Comparison of ENCODE assay signal across 13 mouse cellular contexts in the genomic region with DNA sequence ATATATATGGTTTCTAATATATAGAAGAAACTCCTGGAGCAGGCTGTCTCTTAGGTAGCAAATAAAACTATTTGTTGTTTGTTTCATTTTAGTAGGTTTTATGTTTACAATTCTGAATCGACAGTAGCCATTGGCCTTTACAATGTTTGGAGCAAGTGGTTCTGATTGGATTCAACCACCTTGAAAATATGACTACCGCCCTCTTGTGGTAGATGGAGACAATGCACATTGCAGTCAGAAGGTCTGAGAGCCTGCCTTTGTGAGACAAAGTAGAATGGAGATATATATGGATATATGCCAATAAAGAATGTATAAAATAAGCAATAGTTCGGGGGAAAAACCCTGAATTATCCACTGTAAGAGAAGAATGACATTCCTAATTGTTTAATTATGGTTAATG. TPM values are rescaled to one million over a fixed set of nuclear protein-coding genes. Genes with fewer than 3 reads are reported as not detected.
A peak's percentile ranks its signal among the peaks of the same experiment; 100 is the strongest.
DNase-seq lines count a peak whose midpoint lies in the region; ATAC-seq and TF ChIP-seq lines count a peak whose summit lies in the region.
"Had no signal": no experiment of that assay in that cellular context is flagged by ENCODE, and none has a peak within 500 bp of the region (broad histone marks: within the 10 kb centered on the region; RNA-seq: fewer than 3 reads in every experiment).

No protein-coding gene starts in this region.

- H3K9me3 ChIP-seq in hindbrain, postnatal 0 days (ENCODE audit: low read length) = no peaks in the 10 kb centered on the region
- no peaks in the 10 kb centered on the region for H3K9me3 ChIP-seq in hindbrain, embryonic 13.5 days
- no peaks in the 10 kb centered on the region for H3K9me3 ChIP-seq in E14TG2a.4 (ENCODE audit: low read length)
- H3K9me3 ChIP-seq: neural tube, embryonic 12.5 days had no signal

- no peaks in the 10 kb centered on the region for H3K36me3 ChIP-seq in hindbrain, postnatal 0 days (ENCODE audit: insufficient read depth, low read length)
- H3K36me3 ChIP-seq in hindbrain, embryonic 13.5 days = no peaks in the 10 kb centered on the region
- H3K36me3 ChIP-seq in E14TG2a.4 (ENCODE audit: insufficient read depth, low read length) = no peaks in the 10 kb centered on the region
- H3K36me3 ChIP-seq: neural tube, embryonic 12.5 days had no signal

- peak; percentile 24 for DNase-seq in hindbrain, postnatal 0 days (ENCODE audit: low spot score)
- peak; percentile 34 for DNase-seq in 416B (ENCODE audit: low read depth)
- DNase-seq in embryo, embryonic 10.5 days (ENCODE audit: low spot score) = peak; percentile 38
- no peak for DNase-seq in kidney, adult 8-10 months
- DNase-seq: gastrocnemius, postnatal 10 days; layer of hippocampus, postnatal 36 days; lung, postnatal 10 days had no signal

- H3K4me2 ChIP-seq in hindbrain, postnatal 0 days (ENCODE audit: low read depth, low read length) = no peak overlapping the region
- H3K4me2 ChIP-seq in hindbrain, embryonic 13.5 days = no peak overlapping the region
- H3K4me2 ChIP-seq: neural tube, embryonic 12.5 days had no signal

- peak; percentile 48 for TF ChIP-seq CTCF in hindbrain, postnatal 0 days (IDR thresholded peaks at IDR 0.05; ENCODE audit: low read depth)
- peak; percentile 85 for TF ChIP-seq CTCF in E14TG2a.4 (conservative IDR thresholded peaks at IDR 0.05; ENCODE audit: low read length)

- no peaks in the 10 kb centered on the region for H3K4me1 ChIP-seq in hindbrain, postnatal 0 days (ENCODE audit: insufficient read depth, low read length)
- H3K4me1 ChIP-seq in hindbrain, embryonic 13.5 days (replicated peaks) = no peaks in the 10 kb centered on the region
- peaks cover 12% of the 10 kb centered on the region for H3K4me1 ChIP-seq in E14TG2a.4 (replicated peaks; ENCODE audit: low read depth, low read length)
- H3K4me1 ChIP-seq: neural tube, embryonic 12.5 days had no signal

- no peaks in the 10 kb centered on the region for H3K27me3 ChIP-seq in hindbrain, postnatal 0 days (ENCODE audit: insufficient read depth, low read length)
- H3K27me3 ChIP-seq in hindbrain, embryonic 13.5 days = no peaks in the 10 kb centered on the region
- no peaks in the 10 kb centered on the region for H3K27me3 ChIP-seq in E14TG2a.4 (ENCODE audit: insufficient read depth, low read length)
- H3K27me3 ChIP-seq: neural tube, embryonic 12.5 days had no signal

- no peak overlapping the region for H3K4me3 ChIP-seq in hindbrain, postnatal 0 days (ENCODE audit: low read length)
- H3K4me3 ChIP-seq in hindbrain, embryonic 13.5 days = no peak overlapping the region
- no peak overlapping the region for H3K4me3 ChIP-seq in E14TG2a.4 (replicated peaks; ENCODE audit: low read length)
- H3K4me3 ChIP-seq: neural tube, embryonic 12.5 days had no signal

- ATAC-seq in hindbrain, postnatal 0 days = no peak
- ATAC-seq in hindbrain, embryonic 13.5 days (ENCODE audit: low FRiP score) = no peak
- no peak for ATAC-seq in monocyte, adult 5-6 weeks (replicated peaks; ENCODE audit: insufficient number of reproducible peaks, low FRiP score, low TSS enrichment, poor library complexity, severe bottlenecking)
- ATAC-seq: intestine, embryonic 16.5 days had no signal

- no peak overlapping the region for H3K27ac ChIP-seq in hindbrain, postnatal 0 days
- no peak overlapping the region for H3K27ac ChIP-seq in hindbrain, embryonic 13.5 days
- H3K27ac ChIP-seq: neural tube, embryonic 12.5 days had no signal

- 43% methylated on average over 3 of the region's 3 CpGs for WGBS in hindbrain, postnatal 0 days
- WGBS in hindbrain, embryonic 13.5 days = 40% methylated on average over 3 of the region's 3 CpGs

- no peak overlapping the region for H3K9ac ChIP-seq in hindbrain, postnatal 0 days (replicated peaks; ENCODE audit: low read length)
- H3K9ac ChIP-seq in hindbrain, embryonic 13.5 days = no peak overlapping the region
- H3K9ac ChIP-seq: neural tube, embryonic 12.5 days had no signal

RNA-seq across cellular contexts. Expression of a gene that starts 23.9 kb away (rescaled TPM):
- not detected in 2 replicates for total RNA-seq in hindbrain, postnatal 0 days (2014; rRNA removed)
- not detected in 2 replicates for polyA plus RNA-seq in hindbrain, postnatal 0 days (2015; fragmentation: Nextera tagmentation; extraction: Ambion mirVana)
- not detected in 2 replicates for polyA plus RNA-seq in hindbrain, embryonic 13.5 days (2015; fragmentation: Nextera tagmentation; extraction: Ambion mirVana)
- not detected in 3 replicates for total RNA-seq in monocyte, adult 5-6 weeks (2017)
- total RNA-seq: gastrocnemius, postnatal 10 days; layer of hippocampus, postnatal 36 days had no signal
- polyA plus RNA-seq: intestine, embryonic 16.5 days; neural tube, embryonic 12.5 days; small intestine, adult 2 months had no signal

RNA-seq across cellular contexts. Expression of a gene that starts 51.6 kb away (rescaled TPM):
- not detected in 2 replicates for total RNA-seq in hindbrain, postnatal 0 days (2014; rRNA removed)
- not detected in 2 replicates for polyA plus RNA-seq in hindbrain, postnatal 0 days (2015; fragmentation: Nextera tagmentation; extraction: Ambion mirVana)
- polyA plus RNA-seq in hindbrain, embryonic 13.5 days (2015; fragmentation: Nextera tagmentation; extraction: Ambion mirVana) = not detected in 2 replicates
- total RNA-seq in monocyte, adult 5-6 weeks (2017) = not detected in 3 replicates
- total RNA-seq: gastrocnemius, postnatal 10 days; layer of hippocampus, postnatal 36 days had no signal
- polyA plus RNA-seq: intestine, embryonic 16.5 days; neural tube, embryonic 12.5 days; small intestine, adult 2 months had no signal

Comparison
In these comparisons a context has a peak if more than half of its experiments do, and no peak if none do; other contexts are left out.
1. DNase-seq: peak in hindbrain, postnatal 0 days (single experiment), 416B (single experiment) and embryo, embryonic 10.5 days (single experiment); none in kidney, adult 8-10 months (0 of 2).